Mouse (Mus musculus): ENCODE measurements at regions not wholly inside any gene's neighbourhood (a gene's known extent, or its start where the extent isn't known, plus 50 kb on each side); places are given as distances from the start of the nearest gene placed in this dataset.
A peak's percentile ranks its signal among the peaks of the same experiment; 100 is the strongest.

GRCm38 (mm10) chr4:17160500-17160899 is 2444.8 kb upstream of the Gm12353 start:
- DNase-seq (ENCODE audit: low spot score) (no peak), ATAC-seq (ENCODE audit: low FRiP score) (no peak)
- Histone ChIP-seq H3K9me3 (ENCODE audit: low read length) (no peaks in the 10 kb centered on the region), H3K4me3 (ENCODE audit: low read depth, low read length) (no peak overlapping the region), H3K4me1 (ENCODE audit: insufficient read depth, low read length) (no peaks in the 10 kb centered on the region), H3K9ac (replicated peaks; ENCODE audit: low read length, poor library complexity, severe bottlenecking) (no peak overlapping the region), H3K27me3 (ENCODE audit: insufficient read depth, low read length) (no peaks in the 10 kb centered on the region), H3K27ac (ENCODE audit: low read depth, low read length) (no peak overlapping the region), H3K4me2 (ENCODE audit: low read depth, low read length, poor library complexity, severe bottlenecking) (no peak overlapping the region), H3K36me3 (ENCODE audit: insufficient read depth, low read length) (no peaks in the 10 kb centered on the region)
- TF ChIP-seq CTCF (IDR thresholded peaks at IDR 0.05), result no peak

- TF ChIP-seq CTCF (IDR thresholded peaks at IDR 0.05), result no peak
- no peak overlapping the region for H3K4me3 ChIP-seq (ENCODE audit: low read depth, low read length)
- no peaks in the 10 kb centered on the region for H3K27me3 ChIP-seq (ENCODE audit: insufficient read depth, low read length)
- no peaks in the 10 kb centered on the region for H3K4me1 ChIP-seq (ENCODE audit: insufficient read depth, low read length)
- H3K4me2 ChIP-seq (ENCODE audit: low read depth, low read length, poor library complexity, severe bottlenecking), result no peak overlapping the region
- ATAC-seq (ENCODE audit: low FRiP score) (no peak), DNase-seq (ENCODE audit: low spot score) (no peak)
- 78% methylated on average over 2 of the region's 2 CpGs for WGBS
- no peak overlapping the region for H3K27ac ChIP-seq (ENCODE audit: low read depth, low read length)
- no peaks in the 10 kb centered on the region for H3K9me3 ChIP-seq (ENCODE audit: low read length)
- no peak overlapping the region for H3K9ac ChIP-seq (replicated peaks; ENCODE audit: low read length, poor library complexity, severe bottlenecking)
- no peaks in the 10 kb centered on the region for H3K36me3 ChIP-seq (ENCODE audit: insufficient read depth, low read length)
Observed at GRCm38 (mm10) chr4:17163581-17163980, 2441.7 kb upstream of the Gm12353 start.

- Histone ChIP-seq H3K4me2 (ENCODE audit: low read depth, low read length, poor library complexity, severe bottlenecking) (no peak overlapping the region), H3K9me3 (ENCODE audit: low read length) (no peaks in the 10 kb centered on the region), H3K27me3 (ENCODE audit: insufficient read depth, low read length) (no peaks in the 10 kb centered on the region), H3K4me1 (ENCODE audit: insufficient read depth, low read length) (no peaks in the 10 kb centered on the region), H3K4me3 (ENCODE audit: low read depth, low read length) (no peak overlapping the region), H3K9ac (replicated peaks; ENCODE audit: low read length, poor library complexity, severe bottlenecking) (no peak overlapping the region), H3K36me3 (ENCODE audit: insufficient read depth, low read length) (no peaks in the 10 kb centered on the region), H3K27ac (ENCODE audit: low read depth, low read length) (no peak overlapping the region)
- ATAC-seq (ENCODE audit: low FRiP score), result no peak
- TF ChIP-seq CTCF (IDR thresholded peaks at IDR 0.05), result no peak
- DNase-seq (ENCODE audit: low spot score), result no peak
Observed at GRCm38 (mm10) chr4:17208746-17209145, 2396.5 kb upstream of the Gm12353 start.

GRCm38 (mm10) chr4:17239853-17240252 is 2365.4 kb upstream of the Gm12353 start:
- no peak overlapping the region for H3K9ac ChIP-seq (replicated peaks; ENCODE audit: low read length, poor library complexity, severe bottlenecking)
- 76% methylated on average over 2 of the region's 2 CpGs for WGBS
- H3K27ac ChIP-seq (ENCODE audit: low read depth, low read length), result no peak overlapping the region
- H3K4me3 ChIP-seq (ENCODE audit: low read depth, low read length), result no peak overlapping the region
- H3K4me1 ChIP-seq (ENCODE audit: insufficient read depth, low read length), result no peaks in the 10 kb centered on the region
- no peak for TF ChIP-seq CTCF (IDR thresholded peaks at IDR 0.05)
- H3K36me3 ChIP-seq (ENCODE audit: insufficient read depth, low read length), result no peaks in the 10 kb centered on the region
- H3K27me3 ChIP-seq (ENCODE audit: insufficient read depth, low read length), result no peaks in the 10 kb centered on the region
- H3K4me2 ChIP-seq (ENCODE audit: low read depth, low read length, poor library complexity, severe bottlenecking), result no peak overlapping the region
- H3K9me3 ChIP-seq (ENCODE audit: low read length), result no peaks in the 10 kb centered on the region
- DNase-seq (ENCODE audit: low spot score) (no peak), ATAC-seq (ENCODE audit: low FRiP score) (no peak)

- no peak for DNase-seq (ENCODE audit: low spot score)
- Histone ChIP-seq H3K9ac (replicated peaks; ENCODE audit: low read length, poor library complexity, severe bottlenecking) (no peak overlapping the region), H3K36me3 (ENCODE audit: insufficient read depth, low read length) (no peaks in the 10 kb centered on the region), H3K4me2 (ENCODE audit: low read depth, low read length, poor library complexity, severe bottlenecking) (no peak overlapping the region), H3K4me3 (ENCODE audit: low read depth, low read length) (no peak overlapping the region), H3K27me3 (ENCODE audit: insufficient read depth, low read length) (no peaks in the 10 kb centered on the region), H3K9me3 (ENCODE audit: low read length) (no peaks in the 10 kb centered on the region), H3K4me1 (ENCODE audit: insufficient read depth, low read length) (no peaks in the 10 kb centered on the region), H3K27ac (ENCODE audit: low read depth, low read length) (no peak overlapping the region)
- TF ChIP-seq CTCF (IDR thresholded peaks at IDR 0.05), result no peak
- ATAC-seq (ENCODE audit: low FRiP score), result no peak
Observed at GRCm38 (mm10) chr4:17240314-17240713, 2364.9 kb upstream of the Gm12353 start.

GRCm38 (mm10) chr4:17259143-17259542 is 2346.1 kb upstream of the Gm12353 start:
- Histone ChIP-seq H3K4me2 (ENCODE audit: low read depth, low read length, poor library complexity, severe bottlenecking) (no peak overlapping the region), H3K9me3 (ENCODE audit: low read length) (no peaks in the 10 kb centered on the region), H3K4me1 (ENCODE audit: insufficient read depth, low read length) (no peaks in the 10 kb centered on the region), H3K4me3 (ENCODE audit: low read depth, low read length) (no peak overlapping the region), H3K27me3 (ENCODE audit: insufficient read depth, low read length) (no peaks in the 10 kb centered on the region), H3K27ac (ENCODE audit: low read depth, low read length) (no peak overlapping the region), H3K9ac (replicated peaks; ENCODE audit: low read length, poor library complexity, severe bottlenecking) (no peak overlapping the region), H3K36me3 (ENCODE audit: insufficient read depth, low read length) (no peaks in the 10 kb centered on the region)
- DNase-seq (ENCODE audit: low spot score) (no peak), ATAC-seq (ENCODE audit: low FRiP score) (no peak)
- no peak for TF ChIP-seq CTCF (IDR thresholded peaks at IDR 0.05)
- 85% methylated on average over 3 of the region's 3 CpGs for WGBS

- ATAC-seq (ENCODE audit: low FRiP score) (0 out of 2 replicates have a peak, but pooled peaks have one; percentile 41), DNase-seq (ENCODE audit: low spot score) (no peak)
- Histone ChIP-seq H3K4me3 (ENCODE audit: low read depth, low read length) (no peak overlapping the region), H3K4me2 (ENCODE audit: low read depth, low read length, poor library complexity, severe bottlenecking) (no peak overlapping the region), H3K27ac (ENCODE audit: low read depth, low read length) (no peak overlapping the region), H3K27me3 (ENCODE audit: insufficient read depth, low read length) (no peaks in the 10 kb centered on the region), H3K9ac (replicated peaks; ENCODE audit: low read length, poor library complexity, severe bottlenecking) (no peak overlapping the region), H3K4me1 (ENCODE audit: insufficient read depth, low read length) (no peaks in the 10 kb centered on the region), H3K9me3 (ENCODE audit: low read length) (no peaks in the 10 kb centered on the region), H3K36me3 (ENCODE audit: insufficient read depth, low read length) (no peaks in the 10 kb centered on the region)
- no peak for TF ChIP-seq CTCF (IDR thresholded peaks at IDR 0.05)
Observed at GRCm38 (mm10) chr4:17261704-17262103, 2343.5 kb upstream of the Gm12353 start.
